Mouse (Mus musculus) 416B (cell line): ENCODE data around the gene Morc2a.

Experiments used
- DNase-seq: peaks from one replicate; pipeline ENCODE4 v3.0.0; 2011; ENCODE audit warnings: low read depth

Gene Morc2a

DNA sequence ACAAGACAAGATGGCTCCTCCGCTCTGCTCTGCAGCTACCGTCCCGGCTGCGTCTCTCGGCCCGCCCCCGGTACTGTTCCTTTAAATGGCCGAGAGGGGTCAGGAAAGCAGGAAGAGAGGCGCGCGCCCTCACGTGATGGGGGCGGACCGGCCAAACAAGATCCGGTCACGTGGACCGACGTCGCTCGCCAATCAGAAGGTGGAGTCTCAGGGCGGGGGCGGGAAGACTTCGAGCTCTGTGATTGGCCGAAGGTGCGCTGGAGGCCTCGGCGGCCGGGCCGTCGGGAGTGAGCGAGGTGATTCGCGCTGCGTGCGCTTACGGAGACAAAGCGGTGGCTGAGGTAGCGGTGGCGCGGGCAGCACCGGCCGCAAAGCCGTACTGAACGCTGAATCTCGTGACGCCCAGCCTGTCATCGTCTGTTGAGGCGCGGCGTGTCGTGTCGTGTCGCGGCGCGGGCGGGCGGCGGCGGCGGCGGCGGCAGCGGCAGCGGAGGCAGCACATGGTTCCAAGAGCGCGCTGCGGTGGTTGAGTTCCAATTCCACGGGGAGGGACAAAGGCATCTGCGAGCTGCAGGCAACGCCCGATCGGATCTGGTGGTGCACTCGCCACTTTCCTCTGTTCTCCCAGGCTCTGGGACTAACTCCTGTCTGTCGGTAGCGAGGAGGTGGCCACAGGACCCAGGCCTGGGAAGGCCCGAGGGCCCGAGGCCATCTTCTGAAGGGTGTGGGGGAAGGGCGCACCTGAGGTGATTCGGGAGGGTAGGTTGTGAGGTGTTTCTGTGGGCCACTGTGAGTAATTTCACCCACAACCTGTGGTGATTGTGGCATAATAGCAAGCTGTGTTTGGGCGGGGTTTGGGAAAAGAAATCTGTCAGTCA is at the start of gene Morc2a:
TSS of gene Morc2a (plus strand) at position 228 of the 878 bp plus-strand sequence.
- DNase-seq: peak; percentile 97

DNA sequence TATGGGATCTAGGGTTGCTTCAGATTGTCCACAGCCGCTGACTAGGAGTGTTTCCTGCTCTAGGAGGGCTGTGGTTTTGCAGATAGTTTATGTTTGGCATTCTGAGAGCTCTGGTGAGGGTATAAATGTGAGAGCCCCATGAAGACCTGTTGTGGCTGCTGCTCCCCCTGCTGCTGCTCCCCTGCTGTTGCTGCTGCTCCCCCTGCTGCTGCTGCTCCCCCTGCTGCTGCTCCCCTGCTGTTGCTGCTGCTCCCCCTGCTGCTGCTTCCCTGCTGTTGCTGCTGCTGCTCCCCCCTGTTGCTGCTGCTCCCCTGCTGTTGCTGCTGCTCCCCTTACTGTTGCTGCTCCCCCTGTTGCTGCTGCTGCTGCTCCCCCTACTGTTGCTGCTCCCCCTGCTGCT is 47.0 kb upstream of the Morc2a start:
- peak; percentile 49 for DNase-seq

DNA sequence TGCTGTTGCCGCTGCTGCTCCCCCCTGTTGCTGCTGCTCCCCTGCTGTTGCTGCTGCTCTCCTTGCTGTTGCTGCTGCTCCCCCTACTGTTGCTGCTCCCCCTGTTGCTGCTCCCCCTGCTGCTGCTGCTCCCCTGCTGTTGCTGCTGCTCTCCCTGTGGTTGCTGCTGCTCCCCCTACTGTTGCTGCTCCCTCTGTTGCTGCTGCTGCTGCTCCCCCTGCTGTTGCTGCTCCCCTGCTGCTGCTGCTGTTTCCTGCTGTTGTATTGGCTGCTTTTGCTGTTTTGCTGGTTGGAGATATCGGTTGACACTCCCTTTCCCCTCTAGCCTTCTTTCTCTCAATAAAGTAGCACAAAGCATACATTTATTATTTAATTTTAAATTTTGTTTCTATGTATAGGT is 46.3 kb upstream of the Morc2a start:
- peak; percentile 64 for DNase-seq

DNA sequence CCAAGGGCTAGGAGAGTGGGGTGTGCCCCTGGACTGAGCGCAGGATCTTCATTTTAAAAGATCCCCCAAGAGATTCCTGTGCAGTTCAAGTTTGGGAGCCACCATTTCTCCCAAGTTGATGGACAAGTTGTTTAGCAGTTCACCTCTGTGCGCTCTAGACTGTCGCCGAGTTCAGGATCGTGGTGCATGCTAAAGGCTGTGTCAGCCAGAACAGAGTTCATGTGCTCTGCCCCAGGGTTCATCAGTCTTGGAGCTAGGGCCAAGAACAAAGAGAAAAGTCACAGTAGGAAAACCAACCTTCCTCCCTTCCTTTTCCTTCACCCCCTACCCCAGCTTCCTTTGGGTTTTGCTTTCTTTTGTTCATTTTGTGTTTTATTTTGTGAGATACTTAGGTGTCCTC is 42.5 kb upstream of the Morc2a start:
- no peak for DNase-seq

DNA sequence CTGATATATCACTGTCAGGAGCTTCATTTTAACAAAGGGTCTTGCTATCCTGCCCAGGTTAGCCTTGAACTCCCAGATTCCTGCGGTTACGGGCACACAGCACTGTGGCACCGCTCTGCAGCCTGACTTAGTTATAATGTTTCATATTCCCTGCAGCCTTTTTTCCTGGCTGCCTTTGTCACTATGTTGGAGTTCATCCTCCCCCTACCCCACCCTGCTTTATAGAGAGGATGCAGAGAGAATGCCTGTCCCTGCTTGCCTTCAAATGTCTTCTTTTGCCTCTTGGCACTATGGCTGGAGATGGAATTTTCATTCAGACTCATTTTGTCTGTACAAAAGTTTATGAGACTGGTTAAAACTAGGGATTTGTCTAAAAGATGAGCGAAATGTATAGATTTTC is 33.4 kb upstream of the Morc2a start:
- no peak for DNase-seq

DNA sequence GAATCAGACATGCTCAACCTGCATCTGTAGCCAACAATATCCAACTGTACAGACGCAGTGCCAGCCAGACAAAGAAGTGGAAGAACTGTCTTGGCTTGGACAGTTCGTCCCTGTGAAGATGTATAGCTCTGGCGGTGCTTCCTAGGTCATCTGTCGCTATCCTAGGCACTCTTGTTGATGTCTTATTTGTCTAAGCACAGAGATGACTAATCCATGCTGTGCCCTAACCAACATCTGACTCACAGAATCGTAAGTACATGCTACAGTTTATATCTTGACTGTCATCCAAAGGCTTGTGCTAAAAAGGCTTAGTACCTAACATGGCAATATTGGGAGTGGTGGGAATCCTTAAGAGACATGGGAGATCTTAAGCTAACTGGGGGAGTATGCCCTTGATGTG is 26.2 kb upstream of the Morc2a start:
- peak; percentile 58 for DNase-seq

DNA sequence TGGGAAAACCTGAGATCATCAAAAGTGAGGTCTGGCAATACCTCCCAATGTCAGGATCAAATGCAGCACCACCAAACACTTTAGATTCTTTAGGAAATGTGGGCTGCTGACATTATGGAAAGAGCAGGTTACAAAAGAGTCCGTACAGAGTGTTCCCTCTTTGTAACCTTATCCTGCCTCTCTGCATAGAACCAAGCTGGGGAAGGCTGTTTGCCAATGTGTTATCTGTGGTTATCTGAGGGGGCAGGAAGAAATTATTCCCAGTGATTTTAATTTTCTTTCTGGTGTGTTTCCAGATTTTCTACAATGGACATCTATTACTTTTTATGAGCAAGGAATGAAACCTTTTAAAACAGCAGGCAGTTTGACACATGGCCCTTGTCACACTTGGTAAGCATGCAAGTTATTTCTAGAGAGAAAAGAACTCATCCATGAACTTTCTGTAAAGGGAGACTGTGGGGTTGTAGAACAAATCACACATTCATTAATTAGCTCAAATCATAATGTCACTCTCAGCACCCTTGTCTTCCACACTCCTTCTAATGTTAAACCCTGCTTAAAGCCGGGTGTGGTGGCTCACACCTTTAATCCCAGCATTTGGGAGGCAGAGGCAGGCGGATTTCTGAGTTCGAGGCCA is 24.5 kb upstream of the Morc2a start:
- no peak for DNase-seq

DNA sequence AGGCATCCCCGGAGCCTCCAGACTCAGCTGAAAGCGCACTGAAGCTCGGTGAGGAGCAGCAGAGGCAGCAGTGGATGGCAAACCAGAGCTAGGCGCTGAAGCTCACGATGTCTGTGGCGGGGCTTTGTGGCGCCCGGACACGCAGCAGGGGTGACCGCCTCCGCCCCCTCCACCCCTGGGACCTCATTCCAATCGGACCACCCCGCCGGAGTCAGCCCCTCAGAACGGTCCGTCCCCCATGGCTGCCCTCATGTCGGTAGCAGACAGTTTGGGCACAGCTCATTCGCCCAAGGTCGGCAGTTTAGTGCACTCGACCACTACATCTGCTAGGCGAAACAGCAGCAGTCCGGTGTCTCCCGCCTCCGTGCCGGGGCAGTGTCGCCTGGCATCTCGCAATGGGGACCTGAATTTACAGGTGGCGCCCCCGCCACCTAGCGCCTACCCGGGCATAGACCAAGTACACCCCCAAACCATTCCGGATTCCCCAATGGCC is 19.9 kb upstream of the Morc2a start:
- DNase-seq: no peak

DNA sequence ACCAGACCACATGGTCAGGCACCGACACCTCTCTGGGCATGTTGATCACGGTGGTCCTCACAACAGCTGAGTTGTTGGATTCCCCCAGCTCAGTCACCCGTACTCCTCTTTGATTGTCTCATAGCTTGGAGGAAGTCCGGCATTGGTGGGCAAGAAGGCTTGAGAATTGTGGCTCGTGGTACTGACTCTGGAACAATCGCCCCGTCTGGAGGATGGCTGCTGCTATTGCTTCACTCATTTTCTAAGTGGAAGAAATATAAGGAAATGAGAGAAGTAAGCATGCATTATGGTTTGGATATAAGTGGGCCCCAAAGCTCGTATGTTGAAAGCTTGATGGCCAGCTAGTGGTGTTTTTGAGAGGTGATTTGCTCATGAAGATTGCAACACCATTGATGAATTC is 15.7 kb upstream of the Morc2a start:
- DNase-seq: peak; percentile 24

DNA sequence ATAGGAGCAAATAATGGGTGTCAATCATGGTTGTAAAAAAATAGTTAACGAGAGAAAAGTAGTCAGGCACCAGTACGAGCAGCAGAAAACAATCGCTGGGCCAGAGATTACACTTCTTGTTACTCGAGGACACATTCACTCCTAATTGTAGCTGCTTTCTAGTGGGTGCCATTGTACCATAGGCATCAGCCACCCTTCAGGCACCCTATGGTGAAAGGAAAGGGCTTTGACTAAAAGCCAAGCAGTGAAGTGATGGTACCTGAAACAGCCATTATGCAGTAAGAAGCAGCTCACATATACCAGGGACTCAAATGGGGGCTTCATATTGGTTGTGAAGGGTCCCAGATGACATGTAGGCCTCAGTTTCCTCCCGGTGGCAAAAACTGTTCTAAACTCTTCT is 1.3 kb upstream of the Morc2a start:
- no peak for DNase-seq

DNA sequence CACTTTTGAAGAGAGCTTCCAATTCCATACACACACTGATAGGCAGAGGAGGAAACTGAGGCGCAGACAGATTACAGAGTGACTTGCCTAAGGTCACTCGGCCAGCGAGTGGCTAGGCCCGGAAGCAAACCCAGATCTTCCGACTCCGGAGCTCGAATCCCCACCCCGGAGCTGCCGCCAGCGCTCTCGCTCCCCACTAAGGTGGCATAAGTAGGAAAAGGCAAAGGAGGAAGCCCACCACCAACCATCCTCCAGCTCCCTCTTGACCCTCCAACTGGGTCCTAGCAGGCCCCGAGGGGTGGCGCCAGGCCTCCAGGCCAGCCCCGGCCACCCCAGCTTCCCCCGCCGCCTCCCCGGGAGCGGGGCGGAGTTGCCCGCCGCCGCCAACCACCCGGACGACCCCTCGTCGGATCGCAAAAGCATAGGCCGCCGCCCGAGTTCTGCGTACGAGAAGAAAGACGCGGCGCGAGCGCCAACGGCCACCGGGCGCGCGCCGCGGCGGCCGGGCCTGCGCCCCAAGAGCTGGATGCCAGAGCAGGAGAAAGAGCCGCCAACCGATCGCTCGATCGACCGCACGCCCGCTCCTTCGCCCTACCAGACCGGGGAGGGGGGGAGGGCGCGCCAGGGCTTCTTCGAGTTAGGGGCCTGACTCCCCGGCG is 557 bp upstream of the Morc2a start:
- peak; percentile 63 for DNase-seq

DNA sequence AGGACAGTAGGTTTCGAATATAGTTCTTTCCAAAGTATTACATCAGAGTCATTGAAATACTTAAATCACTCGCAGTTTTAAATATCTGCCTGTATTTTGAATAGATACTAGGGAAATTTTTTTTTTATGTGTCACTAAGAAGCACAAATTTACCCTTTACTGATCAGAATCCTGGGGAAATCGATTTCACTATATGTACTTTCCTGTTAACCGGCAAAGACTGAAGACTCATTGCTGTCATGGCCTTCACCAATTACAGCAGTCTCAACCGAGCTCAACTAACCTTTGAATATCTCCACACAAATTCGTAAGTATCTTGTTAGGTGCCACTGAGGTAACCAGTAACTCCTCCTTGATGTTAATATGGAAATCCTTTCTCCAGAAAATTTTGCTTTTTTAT is 1.1 kb downstream of the Morc2a start:
- no peak for DNase-seq

DNA sequence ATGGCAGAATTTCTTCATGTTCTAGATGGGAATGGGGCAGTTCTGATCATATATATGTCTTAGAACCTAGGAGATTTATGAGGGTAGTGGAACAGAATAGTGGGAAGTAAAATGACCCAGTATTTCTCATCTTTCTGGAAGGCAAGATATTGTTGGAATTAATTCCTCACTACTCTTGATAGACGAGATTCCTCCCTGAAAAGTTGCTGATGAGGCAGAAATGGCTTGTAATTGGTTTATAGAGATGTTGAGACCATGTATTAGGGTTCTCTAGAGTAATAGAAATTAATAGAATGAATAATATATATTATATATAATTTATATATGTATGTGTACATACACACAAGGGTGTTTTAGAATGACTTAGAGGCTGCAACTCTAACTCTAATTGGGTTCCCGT is 13.0 kb downstream of the Morc2a start:
- DNase-seq: no peak

DNA sequence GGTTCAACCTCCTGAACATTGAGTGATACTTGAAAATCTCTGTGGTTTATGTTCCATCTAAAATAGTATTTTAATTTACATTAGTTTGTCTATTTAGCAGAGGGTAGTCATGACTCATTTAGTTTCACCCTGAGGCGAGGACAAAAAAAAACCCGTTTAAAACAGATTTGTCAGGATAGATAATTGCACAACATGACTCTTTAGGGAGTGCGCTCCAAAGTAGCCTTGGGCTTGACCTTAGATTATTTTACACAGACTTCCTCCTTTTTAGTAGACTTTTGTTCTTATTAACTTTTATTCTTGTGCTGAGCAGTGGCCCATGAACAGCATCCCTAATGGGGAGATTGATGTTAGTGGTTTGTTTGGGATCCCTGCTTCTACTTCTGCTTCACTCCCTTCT is 18.5 kb downstream of the Morc2a start:
- peak; percentile 67 for DNase-seq

DNA sequence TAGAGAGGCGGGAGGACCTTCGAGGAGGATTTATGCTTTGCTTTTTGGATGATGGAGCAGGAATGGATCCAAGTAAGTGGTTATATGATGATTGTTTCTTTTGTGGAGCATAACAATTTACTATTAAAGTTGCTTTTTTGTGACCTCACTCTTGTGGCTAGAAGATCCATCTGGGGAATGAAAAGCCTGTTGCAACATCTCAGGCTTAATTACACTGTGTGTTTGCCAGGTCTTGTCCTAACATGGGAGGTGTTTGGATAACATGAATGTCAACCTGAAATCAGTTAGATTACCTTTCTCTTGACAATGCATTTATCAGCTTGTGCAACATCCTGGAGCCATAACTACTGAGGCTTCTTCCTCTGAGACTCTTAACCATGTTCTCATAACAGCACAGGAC is 19.8 kb downstream of the Morc2a start:
- DNase-seq: no peak

DNA sequence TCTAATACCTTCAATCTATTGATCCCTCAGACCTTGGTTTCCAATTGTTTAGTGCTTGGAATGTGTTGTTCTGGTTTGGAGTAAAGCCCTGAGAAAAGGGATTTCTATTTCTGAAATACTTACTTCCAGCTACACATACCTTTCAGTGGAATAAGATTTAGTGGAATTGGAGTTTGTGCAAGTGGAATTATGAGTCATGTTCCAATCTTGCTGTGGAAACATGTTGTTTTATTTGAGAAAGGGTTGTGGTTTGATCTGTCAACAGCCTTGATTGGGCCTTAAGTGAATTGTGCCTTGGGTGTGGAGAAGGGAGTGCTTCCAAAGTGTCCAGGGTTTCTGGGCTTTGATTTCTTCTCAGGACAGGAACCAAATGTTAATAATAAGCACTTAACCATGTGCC is 20.9 kb downstream of the Morc2a start:
- no peak for DNase-seq

DNA sequence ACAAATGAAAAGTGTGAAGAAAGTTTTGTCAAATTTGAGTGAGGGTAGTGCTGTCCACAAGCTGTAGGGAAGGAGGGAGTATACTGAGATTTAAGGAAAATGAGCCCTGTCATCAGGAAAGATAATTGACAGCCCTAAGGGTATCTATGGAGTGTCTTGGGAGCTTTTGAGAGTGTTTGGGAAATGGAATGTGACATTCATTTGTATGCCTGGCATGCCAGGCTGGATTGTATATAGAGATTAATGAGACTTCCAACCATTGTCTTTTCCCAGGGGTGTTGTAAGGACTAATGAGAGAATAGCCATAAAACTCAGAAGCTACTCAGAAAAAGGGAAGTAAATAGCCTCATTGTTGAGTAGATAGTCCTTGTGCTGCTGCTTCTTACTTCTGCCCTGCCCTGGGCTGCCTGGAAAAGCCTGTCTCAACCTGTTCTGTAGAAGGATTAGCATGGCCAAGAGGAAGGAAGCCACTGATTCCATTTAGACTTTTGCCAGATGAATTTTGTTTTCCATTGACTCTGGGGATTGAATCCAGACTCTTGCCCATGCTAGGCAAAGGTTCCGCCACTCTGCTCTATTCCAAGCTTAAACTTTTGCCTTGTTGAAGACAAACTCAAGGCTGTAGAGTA is 22.1 kb downstream of the Morc2a start:
- DNase-seq: no peak

DNA sequence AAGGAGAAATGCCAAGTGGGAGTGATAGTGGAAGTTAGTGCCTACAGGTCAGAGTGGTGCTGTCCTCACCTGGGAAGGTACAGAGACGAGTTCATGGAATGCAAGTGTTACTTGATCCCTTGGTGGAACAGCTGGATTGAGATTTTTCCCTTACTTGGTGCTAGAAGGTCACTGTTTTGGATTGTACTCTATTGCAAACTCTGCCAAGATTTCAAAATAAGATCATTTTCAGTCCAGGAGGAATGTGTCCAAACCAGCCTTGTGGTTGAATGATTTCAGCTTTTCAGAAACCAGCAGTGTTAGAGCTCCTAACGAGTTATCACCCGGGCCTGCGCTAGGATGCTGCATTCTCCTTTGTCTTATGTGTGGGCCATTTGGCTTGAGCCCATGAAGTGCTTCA is 25.6 kb downstream of the Morc2a start:
- no peak for DNase-seq

DNA sequence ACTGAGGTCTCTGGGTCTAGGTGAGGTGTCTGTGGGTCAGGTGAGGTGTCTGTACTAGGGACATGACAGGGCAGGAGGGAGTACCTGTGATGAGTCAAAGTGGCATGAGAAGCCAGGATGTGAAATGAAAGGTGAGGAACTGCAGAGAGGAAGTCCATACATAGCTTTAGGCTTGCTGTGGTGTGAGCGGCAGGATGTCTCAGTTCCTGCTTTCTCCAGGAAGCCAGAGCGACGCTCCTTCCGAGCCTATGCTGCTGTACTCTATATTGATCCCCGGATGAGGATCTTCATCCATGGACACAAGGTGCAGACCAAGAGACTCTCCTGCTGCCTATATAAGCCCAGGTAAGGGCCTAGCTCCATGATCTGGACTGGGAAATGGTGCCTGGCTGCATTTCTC is 27.4 kb downstream of the Morc2a start:
- DNase-seq: no peak

DNA sequence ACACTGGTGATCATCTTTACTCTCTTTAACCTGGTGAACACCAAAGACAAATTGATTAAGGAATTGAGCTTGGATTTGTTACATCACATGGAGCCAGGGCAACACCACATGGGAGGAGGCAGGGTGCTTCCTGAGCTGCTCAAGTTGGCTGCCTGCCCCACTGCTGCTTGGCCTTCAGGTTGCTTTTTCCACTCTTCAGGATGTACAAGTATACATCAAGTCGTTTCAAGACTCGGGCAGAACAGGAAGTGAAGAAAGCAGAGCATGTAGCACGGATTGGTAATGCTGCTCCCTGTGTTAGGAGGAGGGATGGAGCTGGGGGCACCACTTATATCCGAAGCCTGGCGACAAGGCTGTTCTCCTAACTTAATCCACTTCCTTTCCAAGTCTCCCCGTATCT is 28.2 kb downstream of the Morc2a start:
- no peak for DNase-seq

DNA sequence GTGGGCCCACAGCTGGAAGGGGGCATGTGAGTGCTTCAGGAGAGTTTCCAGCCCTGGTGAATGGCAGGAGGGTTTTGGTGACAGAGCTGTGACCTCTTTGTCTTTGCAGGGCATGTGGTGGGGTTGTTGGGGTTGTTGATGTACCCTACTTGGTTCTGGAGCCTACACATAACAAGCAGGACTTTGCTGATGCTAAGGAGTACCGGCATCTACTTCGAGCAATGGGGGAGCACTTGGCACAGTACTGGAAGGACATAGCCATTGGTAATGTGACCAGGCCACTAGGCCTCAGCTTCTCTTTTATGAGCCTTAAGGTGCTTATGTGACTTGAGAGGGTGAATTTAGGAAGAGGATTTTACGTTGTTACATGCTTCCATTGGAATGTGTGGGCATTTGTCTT is 30.8 kb downstream of the Morc2a start:
- DNase-seq: no peak

DNA sequence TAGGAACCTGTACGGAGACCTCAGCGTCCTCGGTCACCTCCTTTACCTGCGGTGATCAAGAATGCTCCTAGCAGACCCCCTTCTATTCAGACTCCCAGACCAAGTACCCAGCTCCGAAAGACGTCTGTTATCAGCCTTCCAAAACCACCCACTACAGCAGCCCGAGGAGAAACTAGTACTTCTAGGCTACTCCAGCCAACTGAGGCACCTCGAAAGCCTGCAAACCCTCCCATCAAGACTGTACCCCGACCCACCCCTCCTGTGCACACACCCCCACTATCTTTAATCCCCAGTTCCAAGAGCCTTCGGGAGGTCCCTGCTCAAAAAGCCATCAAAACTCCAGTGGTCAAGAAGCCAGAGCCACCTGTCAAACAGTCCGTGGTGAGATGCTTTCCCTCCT is 34.7 kb downstream of the Morc2a start:
- DNase-seq: no peak

DNA sequence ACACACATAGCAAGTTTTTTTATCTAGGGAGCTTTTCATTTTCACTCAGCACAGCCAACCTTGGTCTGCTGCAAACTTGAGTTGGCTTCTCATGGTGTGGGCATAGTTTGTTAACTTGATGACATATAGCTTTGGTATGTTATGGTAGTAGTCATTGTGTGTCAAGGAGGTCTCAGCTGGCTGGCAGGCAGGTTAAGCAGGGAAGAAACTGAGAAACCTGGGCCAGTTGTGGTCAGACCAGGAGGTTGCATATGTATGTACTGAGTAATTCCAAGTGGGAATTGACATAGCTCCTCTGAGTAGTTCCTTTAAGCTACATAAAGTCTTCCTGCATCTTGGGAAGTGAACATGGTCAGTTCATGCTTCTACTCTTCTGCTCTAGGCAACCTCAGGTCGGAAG is 35.2 kb downstream of the Morc2a start:
- no peak for DNase-seq
